Mouse (Mus musculus) spleen, adult 2 months (tissue): ENCODE measurements around the gene Wdr74. TPM values are rescaled to one million over a fixed set of nuclear protein-coding genes. Genes with fewer than 3 reads are reported as not detected.
A peak's percentile ranks its signal among the peaks of the same experiment; 100 is the strongest.

Experiments used
- DNase-seq, 2 experiments: peaks; one replicate each; pipeline versions ENCODE4 v3.0.0 to v3.0.0-alpha.2; 2012 to 2021; ENCODE audit warnings: low spot score in 2 of 2, low read depth in 1 of 2
- H3K27ac ChIP-seq: fragments of 200-500 bp; 2 replicates; pipeline ENCODE4 v1.5.1; 2012; ENCODE audit warnings: low read length, inconsistent platforms; ENCODE audit not compliant: insufficient read depth
- H3K27me3 ChIP-seq: fragments of 200-500 bp; 2 replicates; pipeline ENCODE4 v1.6.1; 2012; ENCODE audit warnings: mild to moderate bottlenecking, moderate library complexity, low read length, inconsistent platforms; ENCODE audit not compliant: control insufficient read depth, insufficient read depth
- H3K36me3 ChIP-seq: fragments of 200-500 bp; 2 replicates; pipeline ENCODE4 v1.6.1; 2012; ENCODE audit warnings: mild to moderate bottlenecking, low read length, inconsistent platforms; ENCODE audit not compliant: control insufficient read depth, insufficient read depth
- H3K4me1 ChIP-seq: fragments of 200-500 bp; 2 replicates; pipeline ENCODE4 v1.6.1; 2011; ENCODE audit warnings: inconsistent platforms; ENCODE audit not compliant: control insufficient read depth, insufficient read depth, insufficient read length
- H3K4me3 ChIP-seq: fragments of 200-500 bp; 2 replicates; pipeline ENCODE4 v1.5.1; 2011; ENCODE audit warnings: mild to moderate bottlenecking, inconsistent platforms; ENCODE audit not compliant: insufficient read depth, insufficient read length; ENCODE audit errors: extremely low read depth
- CTCF ChIP-seq: fragments of 200-500 bp; IDR thresholded peaks from 2 replicates; pipeline ENCODE4 v1.5.1; 2011; ENCODE audit warnings: mild to moderate bottlenecking, inconsistent platforms; ENCODE audit not compliant: insufficient read depth, insufficient read length, insufficient replicate concordance; ENCODE audit errors: extremely low read depth
- POLR2A ChIP-seq: fragments of 200-500 bp; IDR thresholded peaks from 2 replicates; pipeline ENCODE4 v1.6.1; 2011; ENCODE audit warnings: low read depth, low read length, inconsistent platforms
- WGBS: fragments of 180-500 bp; shearing (Covaris S2); methylation state at CpG from one replicate; pipeline ENCODE4 v1.1.7; 2018; 5-methylcytosine and 5-hydroxymethylcytosine counted together
- polyA plus RNA-seq: library from polyadenylated mRNA; depleted of rRNA; stranded (reverse); fragments of >200 nt; gene quantifications from 2 replicates; pipeline ENCODE4 v1.2.3, GENCODE M21; 2012; rRNA removed

The Wdr74 gene
- polyA plus RNA-seq, 1 experiment, result 30.2 TPM

DNA sequence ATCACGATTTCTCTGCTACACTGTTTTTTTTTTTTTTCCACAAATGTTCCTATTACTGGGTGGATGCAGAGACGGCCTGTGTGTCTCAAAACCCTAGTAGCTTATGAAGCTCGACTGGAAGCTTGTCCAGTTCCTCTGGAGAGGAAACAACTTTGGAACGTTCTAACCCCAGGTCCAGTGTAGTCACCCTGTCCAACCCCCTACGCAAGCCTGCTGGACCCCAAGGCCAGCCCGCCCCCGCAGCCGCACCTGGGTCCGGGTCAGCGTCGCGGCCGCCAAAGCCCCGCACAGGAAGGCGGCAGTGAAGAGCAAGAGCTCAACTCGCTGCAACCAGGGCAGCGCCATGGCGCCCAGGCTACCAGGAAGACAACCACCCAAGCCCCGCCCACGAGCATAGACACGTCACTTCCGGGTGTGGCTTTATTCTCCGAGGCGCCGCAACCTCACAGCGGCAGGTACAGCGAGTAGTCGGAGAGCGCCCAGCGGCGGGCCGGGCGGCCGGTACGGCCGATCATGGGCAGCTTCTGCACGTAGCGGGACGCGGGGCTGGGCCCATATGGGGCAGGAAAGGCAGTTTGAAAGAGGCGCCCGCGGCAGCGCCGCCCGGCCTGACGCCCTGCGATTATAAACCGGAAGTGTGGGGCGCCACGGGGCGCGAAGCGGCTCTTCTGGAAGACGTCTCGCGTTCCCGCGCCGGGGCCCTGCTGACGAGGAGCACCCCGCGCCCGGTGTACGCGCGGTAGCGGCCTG is 38.6 kb downstream of the Wdr74 start, which contains the start of gene Tmem179b:
Gene Tmem179b (minus strand): TSS at position 382 of the 750 bp plus-strand sequence.
- Histone ChIP-seq H3K4me3 (peak within 1 kb of the TSS; percentile 94), H3K36me3 (peaks cover 3% of the 10 kb centered on the region), H3K4me1 (peaks cover 11% of the 10 kb centered on the region; the same call in 1 of the 2 replicates), H3K27me3 (no peaks in the 10 kb centered on the region), H3K27ac (peak within 1 kb of the TSS; percentile 99)
- peak; percentile 89 to 96 for DNase-seq
- TF ChIP-seq CTCF (no peak), POLR2A (peak; percentile 95)
- WGBS, result under 1% methylated on average over 68 of the region's 68 CpGs

- peaks cover 3% of the 10 kb centered on the region for H3K36me3 ChIP-seq
These were observed 39.4 kb downstream of the Wdr74 start for GRCm38 (mm10) chr19:8774951-8775421.

GRCm38 (mm10) chr19:8786008-8786781 is 50.6 kb downstream of the Wdr74 start, which contains the start of gene Taf6l:
Gene Taf6l (minus strand): TSS chr19:8786417.
- WGBS, result 2% methylated on average over 32 of the region's 32 CpGs
- no peak for TF ChIP-seq CTCF
- no peak; the same call in 1 of the 2 replicates for TF ChIP-seq POLR2A

More at GRCm38 (mm10) chr19:8774951-8775421, 39.4 kb downstream of the Wdr74 start:
- peak overlapping the region; percentile 99 for H3K27ac ChIP-seq
- peaks cover 11% of the 10 kb centered on the region; the same call in 1 of the 2 replicates for H3K4me1 ChIP-seq
- peak overlapping the region; percentile 94 for H3K4me3 ChIP-seq
- no peaks in the 10 kb centered on the region for H3K27me3 ChIP-seq
- 3% methylated on average over 20 of the region's 20 CpGs for WGBS
- DNase-seq, result peak in 1 of 2 experiments; percentile 25
- TF ChIP-seq POLR2A (no peak), CTCF (no peak)

GRCm38 (mm10) chr19:8788521-8788920 is 52.9 kb downstream of the Wdr74 start:
- peaks cover 4% of the 10 kb centered on the region; the same call in 1 of the 2 replicates for H3K4me1 ChIP-seq
- no peak overlapping the region for H3K4me3 ChIP-seq
- WGBS, result 87% methylated on average over 3 of the region's 3 CpGs
- H3K27ac ChIP-seq, result no peak overlapping the region
- no peak for DNase-seq
- peaks cover 6% of the 10 kb centered on the region for H3K36me3 ChIP-seq
- H3K27me3 ChIP-seq, result no peaks in the 10 kb centered on the region
- TF ChIP-seq POLR2A (no peak), CTCF (no peak)

More at GRCm38 (mm10) chr19:8786008-8786781, 50.6 kb downstream of the Wdr74 start, which contains the start of gene Taf6l:
- Histone ChIP-seq H3K27ac (peak within 1 kb of the TSS; percentile 51), H3K36me3 (peaks cover 5% of the 10 kb centered on the region; the same call in 1 of the 2 replicates), H3K4me1 (peaks cover 4% of the 10 kb centered on the region; the same call in 1 of the 2 replicates), H3K27me3 (no peaks in the 10 kb centered on the region), H3K4me3 (peak within 1 kb of the TSS; percentile 78)
- peak; percentile 91 to 95 for DNase-seq

DNA sequence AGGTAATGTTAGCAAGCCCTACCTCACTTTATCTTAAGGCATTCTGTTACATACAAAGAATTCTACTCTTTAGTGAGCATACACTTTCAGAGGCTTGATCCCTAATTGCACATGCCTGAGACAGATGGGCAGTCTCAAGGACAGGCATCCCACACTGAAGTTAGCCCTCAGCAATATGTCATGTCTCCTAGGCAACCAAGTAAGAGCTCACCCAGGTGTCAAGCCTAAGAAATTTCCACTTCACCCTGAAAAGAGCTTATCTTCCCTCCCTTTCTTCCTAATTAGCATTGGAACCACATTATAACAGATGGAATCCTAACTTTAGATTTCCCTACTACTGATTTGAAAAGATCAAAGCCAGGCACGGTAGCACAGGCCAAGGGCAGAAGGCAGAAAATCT is 53.5 kb downstream of the Wdr74 start:
- Histone ChIP-seq H3K27ac (no peak overlapping the region), H3K4me3 (no peak overlapping the region), H3K27me3 (no peaks in the 10 kb centered on the region), H3K36me3 (peaks cover 12% of the 10 kb centered on the region), H3K4me1 (peaks cover 4% of the 10 kb centered on the region; the same call in 1 of the 2 replicates)
- no peak for DNase-seq
- 71% methylated on average over 1 of the region's 1 CpGs for WGBS
- no peak for TF ChIP-seq CTCF
- no peak for TF ChIP-seq POLR2A

- DNase-seq, result no peak
- Histone ChIP-seq H3K27ac (no peak overlapping the region), H3K27me3 (no peaks in the 10 kb centered on the region), H3K4me3 (no peak overlapping the region), H3K4me1 (peaks cover 4% of the 10 kb centered on the region; the same call in 1 of the 2 replicates), H3K36me3 (peaks cover 16% of the 10 kb centered on the region)
- WGBS, result 78% methylated on average over 7 of the region's 7 CpGs
- TF ChIP-seq CTCF, result no peak
- no peak for TF ChIP-seq POLR2A
These were observed 54.5 kb downstream of the Wdr74 start for GRCm38 (mm10) chr19:8790171-8790570.

Other genes with a start within 250 kb of the Wdr74 start
- 0.06 TPM in 1 of 2 replicates, not detected in the other for gene Slc22a8, start 144.6 kb upstream of the Wdr74 start, polyA plus RNA-seq
- 0.08 TPM in 1 of 2 replicates, not detected in the other for gene Slc22a6, start 117.8 kb upstream of the Wdr74 start, polyA plus RNA-seq
- 0.05 and 0.07 TPM in 2 replicates for gene Chrm1, start 72.0 kb upstream of the Wdr74 start, polyA plus RNA-seq
- gene Slc3a2, start 12.5 kb upstream of the Wdr74 start, polyA plus RNA-seq, result 122 and 129 TPM in 2 replicates
- gene 1700092M07Rik, start 4.9 kb downstream of the Wdr74 start, polyA plus RNA-seq, result not detected in 2 replicates
- gene Stx5a, start 5.6 kb downstream of the Wdr74 start, polyA plus RNA-seq, result 52.8 and 53.0 TPM in 2 replicates
- gene Nxf1, start 21.2 kb downstream of the Wdr74 start, polyA plus RNA-seq, result 80.2 and 104 TPM in 2 replicates
- gene Tmem223, start 35.2 kb downstream of the Wdr74 start, polyA plus RNA-seq, result 86.1 and 135 TPM in 2 replicates
- 87.9 and 117 TPM in 2 replicates for gene Tmem179b, start 38.6 kb downstream of the Wdr74 start, polyA plus RNA-seq
- 11.3 and 15.8 TPM in 2 replicates for gene Taf6l, start 50.6 kb downstream of the Wdr74 start, polyA plus RNA-seq
- 27.9 and 30.3 TPM in 2 replicates for gene Polr2g, start 62.8 kb downstream of the Wdr74 start, polyA plus RNA-seq
- 2.4 and 2.5 TPM in 2 replicates for gene Zbtb3, start 66.7 kb downstream of the Wdr74 start, polyA plus RNA-seq
- gene Ttc9c, start 83.5 kb downstream of the Wdr74 start, polyA plus RNA-seq, result 13.2 and 14.2 TPM in 2 replicates
- 22.0 and 25.4 TPM in 2 replicates for gene Hnrnpul2, start 84.2 kb downstream of the Wdr74 start, polyA plus RNA-seq
- gene AC129217.1, start 93.9 kb downstream of the Wdr74 start, polyA plus RNA-seq, result not detected in 2 replicates
- 91.7 and 116 TPM in 2 replicates for gene Bscl2, start 101.6 kb downstream of the Wdr74 start, polyA plus RNA-seq
- gene Gng3, start 103.4 kb downstream of the Wdr74 start, polyA plus RNA-seq, result 0.05 and 0.09 TPM in 2 replicates
- gene Lrrn4cl, start 114.9 kb downstream of the Wdr74 start, polyA plus RNA-seq, result 0.23 and 0.27 TPM in 2 replicates
- gene Ubxn1, start 135.7 kb downstream of the Wdr74 start, polyA plus RNA-seq, result 57.9 and 80.6 TPM in 2 replicates
- gene Uqcc3, start 145.1 kb downstream of the Wdr74 start, polyA plus RNA-seq, result 20.8 and 27.9 TPM in 2 replicates
- 0.94 and 1.4 TPM in 2 replicates for gene Lbhd1, start 147.9 kb downstream of the Wdr74 start, polyA plus RNA-seq
- not detected in 2 replicates for gene Gm49403, start 148.1 kb downstream of the Wdr74 start, polyA plus RNA-seq
- gene 1810009A15Rik, start 153.0 kb downstream of the Wdr74 start, polyA plus RNA-seq, result 11.5 and 15.2 TPM in 2 replicates
- gene Gm49416, start 153.1 kb downstream of the Wdr74 start, polyA plus RNA-seq, result 1.2 TPM in 1 of 2 replicates, not detected in the other
- 21.2 and 27.5 TPM in 2 replicates for gene Ints5, start 157.2 kb downstream of the Wdr74 start, polyA plus RNA-seq
- gene Ganab, start 162.2 kb downstream of the Wdr74 start, polyA plus RNA-seq, result 85.2 and 86.9 TPM in 2 replicates
- gene B3gat3, start 184.5 kb downstream of the Wdr74 start, polyA plus RNA-seq, result 86.0 and 93.4 TPM in 2 replicates
- 10.0 and 11.9 TPM in 2 replicates for gene Rom1, start 193.5 kb downstream of the Wdr74 start, polyA plus RNA-seq
- gene Eml3, start 193.7 kb downstream of the Wdr74 start, polyA plus RNA-seq, result 72.3 and 77.7 TPM in 2 replicates
- gene Mta2, start 206.0 kb downstream of the Wdr74 start, polyA plus RNA-seq, result 35.0 and 37.7 TPM in 2 replicates
- gene Tut1, start 218.0 kb downstream of the Wdr74 start, polyA plus RNA-seq, result 18.3 and 22.3 TPM in 2 replicates
- 206 and 242 TPM in 2 replicates for gene Eef1g, start 231.2 kb downstream of the Wdr74 start, polyA plus RNA-seq